Mouse (Mus musculus) forebrain, embryonic 14.5 days (tissue): ENCODE data around the gene Ifna5. TPM values are rescaled to one million over a fixed set of nuclear protein-coding genes. Genes with fewer than 3 reads are reported as not detected.

Experiments
- ATAC-seq: fragments of 200-750 bp; cut with Nextera tagmentation; 2 replicates; pipeline ENCODE4 v1.8.0; 2017; ENCODE audit warnings: mild to moderate bottlenecking, moderate library complexity
- DNase-seq: peaks from one replicate; pipeline ENCODE4 v3.0.0-alpha.2; 2015; ENCODE audit warnings: low spot score
- H3K27ac ChIP-seq: fragments of 300-500 bp; sonication (generic); 2 replicates; pipeline ENCODE4 v1.5.1; 2014; ENCODE audit warnings: low read depth, mild to moderate bottlenecking, control low read depth, low read length, moderate library complexity
- H3K27me3 ChIP-seq: fragments of 300-500 bp; sonication (generic); replicated peaks from 2 replicates; pipeline ENCODE4 v1.6.1; 2014; ENCODE audit warnings: low read length, control low read depth, mixed read lengths; ENCODE audit not compliant: control insufficient read depth, insufficient read depth
- H3K36me3 ChIP-seq: fragments of 300-500 bp; sonication (generic); 2 replicates; pipeline ENCODE4 v1.6.1; 2014; ENCODE audit warnings: low read length, control low read depth; ENCODE audit not compliant: control insufficient read depth, insufficient read depth
- H3K4me1 ChIP-seq: fragments of 300-500 bp; sonication (generic); 2 replicates; pipeline ENCODE4 v1.6.1; 2014; ENCODE audit warnings: antibody characterized with exemption, low read length, control low read depth; ENCODE audit not compliant: control insufficient read depth, insufficient read depth
- H3K4me2 ChIP-seq: fragments of 300-500 bp; sonication (generic); 2 replicates; pipeline ENCODE4 v1.6.1; 2014; ENCODE audit warnings: mild to moderate bottlenecking, control low read depth, low read length
- H3K4me3 ChIP-seq: fragments of 300-500 bp; sonication (generic); 2 replicates; pipeline ENCODE4 v1.5.1; 2014; ENCODE audit warnings: low read depth, low read length, control low read depth
- H3K9ac ChIP-seq: fragments of 300-500 bp; sonication (generic); 2 replicates; pipeline ENCODE4 v1.6.1; 2014; ENCODE audit warnings: mild to moderate bottlenecking, low read length, control low read depth, moderate library complexity
- H3K9me3 ChIP-seq: fragments of 300-500 bp; sonication (generic); replicated peaks from 2 replicates; pipeline ENCODE4 v1.6.1; 2016; ENCODE audit warnings: low read length, control low read depth, mixed read lengths; ENCODE audit not compliant: control insufficient read depth
- WGBS: fragments of 180-500 bp; shearing (Covaris S2); extraction: QIAGEN DNeasy Blood & Tissue Kit; methylation state at CpG from one replicate; pipeline ENCODE4 v1.1.7; 2014; 5-methylcytosine and 5-hydroxymethylcytosine counted together
- polyA plus RNA-seq: library from polyadenylated mRNA; unstranded; fragments of >200 nt; fragmentation: Nextera tagmentation; extraction: Ambion mirVana; gene quantifications from 2 replicates; pipeline ENCODE4 v1.2.1, GENCODE M21; 2014

Ifna5 gene
- polyA plus RNA-seq, 1 experiment from 2014 or later = not detected

DNA sequence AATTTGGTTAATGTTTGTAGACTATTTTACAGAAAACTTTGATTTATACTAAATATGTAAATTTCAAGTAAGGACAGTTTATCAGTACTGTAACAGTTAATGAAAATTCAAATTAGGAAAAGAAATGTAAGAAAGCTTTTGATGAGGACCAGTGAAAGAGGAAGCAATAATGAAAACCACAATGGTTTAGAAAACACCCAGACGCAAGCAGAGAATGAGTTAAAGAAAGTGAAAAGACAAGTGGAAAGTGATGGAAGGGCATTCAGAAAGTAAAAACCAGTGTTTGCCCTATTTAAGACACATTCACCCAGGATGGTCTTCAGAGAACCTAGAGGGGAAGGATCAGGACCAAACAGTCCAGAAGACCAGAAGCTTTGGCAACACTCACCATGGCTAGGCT lies 14.4 kb downstream of the Ifna5 start, which contains the start of gene Ifna1:
Ifna1 (plus strand) TSS at position 390 of the 400 bp plus-strand sequence.
- DNase-seq (no peak), ATAC-seq (no peak)
- no peak within 1 kb of the TSS for H3K4me3 ChIP-seq
- WGBS = 35% methylated on average over 1 of the region's 1 CpGs
- H3K27ac ChIP-seq = no peak within 1 kb of the TSS
- no peak within 1 kb of the TSS for H3K4me2 ChIP-seq
- no peaks in the 10 kb centered on the region for H3K36me3 ChIP-seq
- no peak within 1 kb of the TSS for H3K9ac ChIP-seq
- no peaks in the 10 kb centered on the region for H3K9me3 ChIP-seq
- H3K27me3 ChIP-seq = no peaks in the 10 kb centered on the region
- no peaks in the 10 kb centered on the region for H3K4me1 ChIP-seq

GRCm38 (mm10) chr4:88851026-88851763 lies 15.9 kb downstream of the Ifna5 start:
- no peaks in the 10 kb centered on the region for H3K9me3 ChIP-seq
- peak; percentile 90 for ATAC-seq
- no peak overlapping the region for H3K9ac ChIP-seq
- H3K27me3 ChIP-seq = no peaks in the 10 kb centered on the region
- H3K4me1 ChIP-seq = no peaks in the 10 kb centered on the region
- H3K27ac ChIP-seq = no peak overlapping the region; the same call in 1 of the 2 replicates
- no peak overlapping the region for H3K4me3 ChIP-seq
- WGBS = 10% methylated on average over 4 of the region's 4 CpGs
- H3K36me3 ChIP-seq = no peaks in the 10 kb centered on the region
- H3K4me2 ChIP-seq = no peak overlapping the region
- peak; percentile 67 for DNase-seq

DNA sequence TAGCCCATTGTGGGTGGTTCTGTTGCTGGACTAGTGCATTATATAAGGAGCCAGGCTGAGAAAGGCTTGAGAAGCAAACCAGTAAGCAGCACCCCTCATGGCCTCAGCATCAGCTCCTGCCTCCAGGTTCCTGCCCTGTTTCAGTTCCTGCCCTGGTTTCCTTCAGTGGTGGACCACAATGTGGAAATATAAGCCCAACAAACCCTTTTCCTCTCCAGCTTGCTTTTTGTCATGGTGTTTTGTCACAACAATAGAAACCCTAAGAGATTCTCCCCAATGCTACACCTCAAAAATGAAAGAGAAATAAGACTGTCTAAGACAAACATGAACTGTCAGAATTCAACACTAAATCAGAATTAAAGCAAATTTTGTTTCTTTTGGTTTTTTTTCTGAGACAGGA lies 23.9 kb downstream of the Ifna5 start:
- Histone ChIP-seq H3K4me2 (no peak overlapping the region), H3K9ac (no peak overlapping the region), H3K36me3 (no peaks in the 10 kb centered on the region), H3K9me3 (no peaks in the 10 kb centered on the region), H3K4me3 (no peak overlapping the region), H3K27ac (no peak overlapping the region), H3K27me3 (no peaks in the 10 kb centered on the region), H3K4me1 (no peaks in the 10 kb centered on the region)
- DNase-seq = no peak
- no peak for ATAC-seq

- WGBS = 3% methylated on average over 7 of the region's 7 CpGs
- H3K4me1 ChIP-seq = no peaks in the 10 kb centered on the region
- H3K4me2 ChIP-seq = no peak overlapping the region
- DNase-seq (no peak), ATAC-seq (no peak)
- H3K27ac ChIP-seq = no peak overlapping the region
- H3K9ac ChIP-seq = no peak overlapping the region
- no peaks in the 10 kb centered on the region for H3K9me3 ChIP-seq
- no peak overlapping the region for H3K4me3 ChIP-seq
- H3K27me3 ChIP-seq = no peaks in the 10 kb centered on the region
- no peaks in the 10 kb centered on the region for H3K36me3 ChIP-seq
Observed at GRCm38 (mm10) chr4:88863309-88863708, 28.0 kb downstream of the Ifna5 start.

- Histone ChIP-seq H3K4me1 (no peaks in the 10 kb centered on the region), H3K9ac (no peak overlapping the region), H3K27me3 (no peaks in the 10 kb centered on the region), H3K36me3 (no peaks in the 10 kb centered on the region), H3K4me3 (no peak overlapping the region), H3K4me2 (no peak overlapping the region), H3K9me3 (no peaks in the 10 kb centered on the region), H3K27ac (no peak overlapping the region)
- WGBS = 76% methylated on average over 9 of the region's 9 CpGs
- ATAC-seq = no peak
- no peak for DNase-seq
Observed at GRCm38 (mm10) chr4:88864599-88864998, 29.3 kb downstream of the Ifna5 start.

- ATAC-seq (no peak), DNase-seq (no peak)
- Histone ChIP-seq H3K4me1 (no peaks in the 10 kb centered on the region), H3K9ac (no peak overlapping the region), H3K4me2 (no peak overlapping the region), H3K27me3 (no peaks in the 10 kb centered on the region), H3K36me3 (no peaks in the 10 kb centered on the region), H3K4me3 (no peak overlapping the region), H3K9me3 (no peaks in the 10 kb centered on the region), H3K27ac (no peak overlapping the region)
- WGBS = 68% methylated on average over 6 of the region's 6 CpGs
Observed at GRCm38 (mm10) chr4:88865011-88865569, 29.8 kb downstream of the Ifna5 start.

DNA sequence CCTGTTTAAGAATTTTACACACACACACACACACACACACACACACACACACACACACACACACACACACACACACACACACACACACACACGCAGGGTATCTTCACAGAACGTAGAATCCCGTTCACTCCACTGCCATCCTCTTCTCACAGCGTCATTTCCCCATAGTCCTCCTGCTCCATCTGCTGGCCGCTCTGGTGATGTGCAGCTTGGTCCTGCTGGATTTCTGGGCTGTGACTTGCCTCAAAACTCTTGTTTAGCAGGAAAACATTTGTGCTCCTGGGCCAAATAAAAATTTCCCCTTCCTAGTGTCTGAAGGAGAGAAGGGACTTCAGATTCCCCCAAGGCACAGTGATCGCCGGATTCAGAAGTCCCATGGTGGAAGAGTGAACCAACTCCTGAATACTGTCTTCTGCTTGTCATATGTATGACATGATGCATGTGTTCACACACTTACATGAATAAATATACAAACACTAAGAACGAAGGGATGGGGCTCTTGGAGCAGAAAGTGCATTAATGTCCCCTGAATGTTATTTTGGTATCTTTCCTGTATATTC lies 32.1 kb downstream of the Ifna5 start:
- no peaks in the 10 kb centered on the region for H3K36me3 ChIP-seq
- peak; percentile 74 for ATAC-seq
- peak overlapping the region; percentile 45 for H3K4me3 ChIP-seq
- 0% methylated on average over 8 of the region's 8 CpGs for WGBS
- H3K27ac ChIP-seq = no peak overlapping the region
- no peaks in the 10 kb centered on the region for H3K4me1 ChIP-seq
- H3K27me3 ChIP-seq = no peaks in the 10 kb centered on the region
- DNase-seq = peak; percentile 81
- H3K9me3 ChIP-seq = no peaks in the 10 kb centered on the region
- peak overlapping the region; percentile 62 for H3K4me2 ChIP-seq
- H3K9ac ChIP-seq = peak overlapping the region; percentile 59

DNA sequence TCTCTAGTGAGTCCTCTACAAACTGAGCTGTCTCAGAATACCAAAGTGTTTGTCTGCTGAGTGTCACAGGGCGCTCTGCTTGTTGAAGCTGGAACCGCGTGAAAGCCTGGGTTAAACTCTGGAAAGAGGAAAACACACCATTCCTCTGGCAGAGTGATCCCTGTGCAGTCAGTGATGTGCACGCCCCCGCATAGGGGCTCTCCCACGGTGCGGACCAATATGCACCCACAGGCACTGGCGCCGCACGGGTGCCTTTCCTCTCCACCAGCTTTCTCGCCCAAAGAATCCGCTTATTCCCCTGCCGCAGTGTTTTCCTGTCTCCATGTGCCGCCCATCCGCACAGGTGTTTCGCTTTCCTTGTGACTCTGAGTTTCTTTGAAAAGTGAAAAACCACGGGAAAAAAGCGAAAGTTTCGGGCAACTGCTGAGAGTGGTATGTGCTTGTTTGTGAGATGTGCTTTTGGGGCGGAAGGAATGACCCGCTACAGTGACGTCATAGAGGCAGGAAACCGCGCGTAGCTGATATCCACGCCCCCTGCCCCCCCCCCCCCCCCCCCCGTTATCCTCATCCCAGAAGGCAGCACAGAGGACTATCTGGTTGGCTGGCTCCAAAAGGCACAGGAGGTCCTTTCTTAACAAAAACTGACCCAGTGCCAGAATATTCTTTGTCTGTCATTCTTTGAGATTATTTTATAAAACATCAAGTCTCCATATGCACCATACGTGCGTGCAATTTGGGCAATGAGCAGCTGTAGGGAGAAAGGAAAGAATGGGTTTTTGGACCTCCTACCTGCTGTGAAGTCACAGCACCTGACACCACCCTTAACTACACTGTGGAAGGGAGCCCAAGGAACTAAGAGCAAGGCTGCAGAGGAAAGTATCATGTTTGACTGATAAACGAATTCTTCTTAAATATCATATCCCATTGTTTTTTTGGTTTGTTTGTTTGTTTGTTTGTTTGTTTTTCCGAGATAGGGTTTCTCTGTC lies 32.9 kb downstream of the Ifna5 start:
- peak overlapping the region; percentile 45 for H3K4me3 ChIP-seq
- H3K27me3 ChIP-seq = no peaks in the 10 kb centered on the region
- H3K27ac ChIP-seq = no peak overlapping the region
- DNase-seq (peak; percentile 67), ATAC-seq (peak; percentile 79)
- peak overlapping the region; percentile 59 for H3K9ac ChIP-seq
- H3K9me3 ChIP-seq = no peaks in the 10 kb centered on the region
- no peaks in the 10 kb centered on the region for H3K4me1 ChIP-seq
- 7% methylated on average over 30 of the region's 31 CpGs for whole genome bisulfite sequencing
- H3K36me3 ChIP-seq = no peaks in the 10 kb centered on the region
- H3K4me2 ChIP-seq = peak overlapping the region; percentile 62
